Mouse (Mus musculus) hindbrain, embryonic 11.5 days (tissue): Measurements from ENCODE around the gene Fos. TPM values are rescaled to one million over a fixed set of nuclear protein-coding genes. Genes with fewer than 3 reads are reported as not detected.
A peak's percentile ranks its signal among the peaks of the same experiment; 100 is the strongest.

Source experiments
- ATAC-seq: fragments of 200-750 bp; cut with Nextera tagmentation; 2 replicates; pipeline ENCODE4 v1.8.0; 2017; ENCODE audit warnings: mild to moderate bottlenecking, moderate TSS enrichment, moderate library complexity; ENCODE audit not compliant: low FRiP score
- DNase-seq: peaks from one replicate; pipeline ENCODE4 v3.0.0-alpha.2; 2015; ENCODE audit warnings: low spot score
- H3K27ac ChIP-seq: fragments of 300-500 bp; sonication (generic); 2 replicates; pipeline ENCODE4 v1.5.1; 2014; ENCODE audit warnings: mild to moderate bottlenecking, low read depth, low read length
- H3K27me3 ChIP-seq: fragments of 300-500 bp; sonication (generic); 2 replicates; pipeline ENCODE4 v1.6.1; 2014; ENCODE audit warnings: mild to moderate bottlenecking, low read length, moderate library complexity, mixed read lengths; ENCODE audit not compliant: control insufficient read depth, insufficient read depth
- H3K36me3 ChIP-seq: fragments of 300-500 bp; sonication (generic); 2 replicates; pipeline ENCODE4 v1.6.1; 2014; ENCODE audit warnings: mild to moderate bottlenecking, low read length, moderate library complexity, mixed read lengths; ENCODE audit not compliant: control insufficient read depth, insufficient read depth
- H3K4me1 ChIP-seq: fragments of 300-500 bp; sonication (generic); replicated peaks from 2 replicates; pipeline ENCODE4 v1.6.1; 2014; ENCODE audit warnings: low read length, mixed read lengths; ENCODE audit not compliant: control insufficient read depth, insufficient read depth
- H3K4me2 ChIP-seq: fragments of 300-500 bp; sonication (generic); replicated peaks from 2 replicates; pipeline ENCODE4 v1.6.1; 2014; ENCODE audit warnings: mild to moderate bottlenecking, low read depth, low read length
- H3K4me3 ChIP-seq: fragments of 300-500 bp; sonication (generic); 2 replicates; pipeline ENCODE4 v1.5.1; 2014; ENCODE audit warnings: low read depth, low read length
- H3K9ac ChIP-seq: fragments of 300-500 bp; sonication (generic); 2 replicates; pipeline ENCODE4 v1.6.1; 2014; ENCODE audit warnings: low read depth, low read length
- H3K9me3 ChIP-seq: fragments of 300-500 bp; sonication (generic); 2 replicates; pipeline ENCODE4 v1.6.1; 2016; ENCODE audit warnings: low read length; ENCODE audit not compliant: control insufficient read depth
- WGBS: fragments of 180-500 bp; shearing (Covaris S2); extraction: QIAGEN DNeasy Blood & Tissue Kit; methylation state at CpG from one replicate; pipeline ENCODE4 v1.1.7; 2014; 5-methylcytosine and 5-hydroxymethylcytosine counted together
- polyA plus RNA-seq: library from polyadenylated mRNA; unstranded; fragments of >200 nt; fragmentation: Nextera tagmentation; extraction: Ambion mirVana; gene quantifications from 2 replicates; pipeline ENCODE4 v1.2.1, GENCODE M21; 2014

Fos gene
- polyA plus RNA-seq, 1 experiment from 2014 or later, result 1.4 TPM

GRCm38 (mm10) chr12:85477219-85477618 lies 3.5 kb downstream of the Fos start:
- Histone ChIP-seq H3K27ac (no peak overlapping the region), H3K36me3 (no peaks in the 10 kb centered on the region), H3K9ac (no peak overlapping the region), H3K4me1 (peaks cover 8% of the 10 kb centered on the region), H3K27me3 (peaks cover 26% of the 10 kb centered on the region), H3K9me3 (no peaks in the 10 kb centered on the region), H3K4me2 (no peak overlapping the region), H3K4me3 (no peak overlapping the region)
- DNase-seq (no peak), ATAC-seq (no peak)
- 75% methylated on average over 4 of the region's 4 CpGs for WGBS

- no peak for ATAC-seq
- no peaks in the 10 kb centered on the region for H3K36me3 ChIP-seq
- no peak overlapping the region for H3K27ac ChIP-seq
- no peaks in the 10 kb centered on the region for H3K9me3 ChIP-seq
- DNase-seq, result no peak
- no peak overlapping the region for H3K4me2 ChIP-seq
- H3K9ac ChIP-seq, result no peak overlapping the region
- 78% methylated on average over 3 of the region's 3 CpGs for WGBS
- H3K27me3 ChIP-seq, result peaks cover 26% of the 10 kb centered on the region
- no peak overlapping the region for H3K4me3 ChIP-seq
- peaks cover 8% of the 10 kb centered on the region for H3K4me1 ChIP-seq
These were observed 4.1 kb downstream of the Fos start for GRCm38 (mm10) chr12:85477804-85478203.

GRCm38 (mm10) chr12:85478696-85479095 lies 5.0 kb downstream of the Fos start:
- Histone ChIP-seq H3K4me2 (no peak overlapping the region), H3K27ac (no peak overlapping the region)
- ATAC-seq, result no peak

GRCm38 (mm10) chr12:85479190-85479589 lies 5.5 kb downstream of the Fos start:
- no peaks in the 10 kb centered on the region for H3K9me3 ChIP-seq
- no peak overlapping the region for H3K4me3 ChIP-seq
- no peak overlapping the region for H3K4me2 ChIP-seq
- H3K27ac ChIP-seq, result no peak overlapping the region
- H3K9ac ChIP-seq, result no peak overlapping the region
- no peak for DNase-seq
- H3K4me1 ChIP-seq, result peaks cover 8% of the 10 kb centered on the region; the same call in 1 of the 2 replicates
- 48% methylated on average over 3 of the region's 3 CpGs for WGBS
- H3K27me3 ChIP-seq, result peaks cover 26% of the 10 kb centered on the region
- H3K36me3 ChIP-seq, result no peaks in the 10 kb centered on the region
- no peak for ATAC-seq

More at GRCm38 (mm10) chr12:85478696-85479095, 5.0 kb downstream of the Fos start:
- no peak for DNase-seq
- Histone ChIP-seq H3K4me1 (peaks cover 8% of the 10 kb centered on the region; the same call in 1 of the 2 replicates), H3K27me3 (peaks cover 26% of the 10 kb centered on the region), H3K9ac (no peak overlapping the region), H3K9me3 (no peaks in the 10 kb centered on the region), H3K36me3 (no peaks in the 10 kb centered on the region), H3K4me3 (no peak overlapping the region)
- WGBS, result 73% methylated on average over 7 of the region's 7 CpGs

GRCm38 (mm10) chr12:85483155-85483554 lies 9.5 kb downstream of the Fos start:
- no peak overlapping the region for H3K4me3 ChIP-seq
- no peaks in the 10 kb centered on the region for H3K36me3 ChIP-seq
- no peak overlapping the region for H3K9ac ChIP-seq
- DNase-seq (peak; percentile 20), ATAC-seq (no peak)
- H3K27me3 ChIP-seq, result peaks cover 3% of the 10 kb centered on the region; the same call in 1 of the 2 replicates
- 0 out of 2 replicates have a peak, but pooled peaks cover 2% of the 10 kb centered on the region for H3K4me1 ChIP-seq
- H3K4me2 ChIP-seq, result no peak overlapping the region
- WGBS, result 36% methylated on average over 4 of the region's 4 CpGs
- H3K9me3 ChIP-seq, result no peaks in the 10 kb centered on the region
- H3K27ac ChIP-seq, result no peak overlapping the region

- Histone ChIP-seq H3K4me2 (no peak overlapping the region), H3K27me3 (peaks cover 3% of the 10 kb centered on the region; the same call in 1 of the 2 replicates), H3K9ac (no peak overlapping the region), H3K9me3 (no peaks in the 10 kb centered on the region), H3K27ac (no peak overlapping the region), H3K36me3 (no peaks in the 10 kb centered on the region), H3K4me1 (0 out of 2 replicates have a peak, but pooled peaks cover 2% of the 10 kb centered on the region), H3K4me3 (no peak overlapping the region)
- ATAC-seq (no peak), DNase-seq (no peak)
- WGBS, result 82% methylated on average over 2 of the region's 2 CpGs
These were observed 11.0 kb downstream of the Fos start for GRCm38 (mm10) chr12:85484655-85485054.

- Histone ChIP-seq H3K36me3 (no peaks in the 10 kb centered on the region), H3K9me3 (no peaks in the 10 kb centered on the region)
- peak; percentile 96 for ATAC-seq
These were observed 12.4 kb downstream of the Fos start for GRCm38 (mm10) chr12:85485890-85486765.

GRCm38 (mm10) chr12:85486766-85487069 lies 13.0 kb downstream of the Fos start:
- Histone ChIP-seq H3K4me3 (peak overlapping the region; percentile 44), H3K27ac (no peak overlapping the region)
- 2% methylated on average over 20 of the region's 20 CpGs for WGBS

More at GRCm38 (mm10) chr12:85485890-85486765, 12.4 kb downstream of the Fos start:
- peak; percentile 97 for DNase-seq
- Histone ChIP-seq H3K4me1 (0 out of 2 replicates have a peak, but pooled peaks cover 2% of the 10 kb centered on the region), H3K4me3 (peak overlapping the region; percentile 44), H3K27me3 (peaks cover 3% of the 10 kb centered on the region; the same call in 1 of the 2 replicates), H3K4me2 (peak overlapping the region; percentile 62), H3K27ac (peak overlapping the region; percentile 45; the same call in 1 of the 2 replicates), H3K9ac (peak overlapping the region; percentile 48)
- WGBS, result under 1% methylated on average over 45 of the region's 52 CpGs

More at GRCm38 (mm10) chr12:85486766-85487069, 13.0 kb downstream of the Fos start:
- Histone ChIP-seq H3K36me3 (no peaks in the 10 kb centered on the region), H3K4me2 (peak overlapping the region; percentile 62), H3K9me3 (no peaks in the 10 kb centered on the region), H3K4me1 (0 out of 2 replicates have a peak, but pooled peaks cover 2% of the 10 kb centered on the region), H3K27me3 (peaks cover 3% of the 10 kb centered on the region; the same call in 1 of the 2 replicates), H3K9ac (peak overlapping the region; percentile 15; the same call in 1 of the 2 replicates)
- ATAC-seq (no peak), DNase-seq (peak; percentile 59)
